Mouse (Mus musculus) CH12.LX (cell line): ENCODE measurements around the gene Pip5k1a. TPM values are rescaled to one million over a fixed set of nuclear protein-coding genes. Genes with fewer than 3 reads are reported as not detected.

Experiments used
- DNase-seq: peaks from one replicate; pipeline ENCODE4 v3.0.0-alpha.2; 2013; ENCODE audit errors: extremely low read depth
- H3K27ac ChIP-seq: 2 replicates; pipeline ENCODE4 v1.5.1; 2012; ENCODE audit warnings: low read depth, mild to moderate bottlenecking, control low read depth, moderate library complexity; ENCODE audit not compliant: insufficient read depth
- H3K27me3 ChIP-seq: replicated peaks from 2 replicates; pipeline ENCODE3; 2012; ENCODE audit warnings: inconsistent platforms
- H3K36me3 ChIP-seq, 2 experiments: replicated peaks in 1 of 2; 2 replicates each; pipeline versions ENCODE3 to v1.6.1; 2012; ENCODE audit warnings: inconsistent platforms in 1 of 2, low read length in 1 of 2, mild to moderate bottlenecking in 1 of 2, mixed read lengths in 1 of 2, moderate library complexity in 1 of 2; ENCODE audit not compliant: control insufficient read depth in 1 of 2, insufficient read depth in 1 of 2
- H3K4me1 ChIP-seq, 2 experiments: 2 replicates each; pipeline ENCODE4 v1.6.1; 2012; ENCODE audit warnings: inconsistent platforms in 1 of 2, moderate library complexity in 1 of 2; ENCODE audit not compliant: insufficient read depth in 2 of 2, control insufficient read depth in 1 of 2
- H3K4me2 ChIP-seq: 2 replicates; pipeline ENCODE4 v1.6.1; 2012; ENCODE audit warnings: low read depth, mild to moderate bottlenecking, control low read depth; ENCODE audit not compliant: poor library complexity, insufficient read depth, severe bottlenecking
- H3K4me3 ChIP-seq, 3 experiments: fragments of 150-350 bp in 1 of 3; sonication (generic) in 1 of 3; replicated peaks in 1 of 3; 2 replicates each; pipeline versions ENCODE3 to v1.5.1; 2011 to 2012; ENCODE audit warnings: low read depth in 2 of 3, low read length in 2 of 3, mild to moderate bottlenecking in 2 of 3, moderate library complexity in 2 of 3, control low read depth in 1 of 3, improper control_type of control experiment in 1 of 3, inconsistent platforms in 1 of 3, mixed read lengths in 1 of 3; ENCODE audit not compliant: poor library complexity in 1 of 3
- H3K79me2 ChIP-seq: replicated peaks from 2 replicates; pipeline ENCODE4 v1.6.1; 2012; ENCODE audit warnings: mild to moderate bottlenecking, moderate library complexity; ENCODE audit not compliant: control insufficient read depth, poor library complexity, insufficient read depth, severe bottlenecking; ENCODE audit errors: extremely low read depth
- H3K9ac ChIP-seq: 2 replicates; pipeline ENCODE4 v1.6.1; 2012; ENCODE audit warnings: low read depth, mild to moderate bottlenecking, control low read depth, moderate library complexity; ENCODE audit not compliant: insufficient read depth
- H3K9me3 ChIP-seq: replicated peaks from 2 replicates; pipeline ENCODE3; 2012; ENCODE audit warnings: low read length, inconsistent platforms, mixed read lengths
- CHD2 ChIP-seq: IDR thresholded peaks from 2 replicates; pipeline ENCODE4 v1.6.1; 2011; ENCODE audit warnings: low read length, improper control_type of control experiment
- CTCF ChIP-seq, 2 experiments: IDR thresholded peaks in 1 of 2; conservative IDR thresholded peaks in 1 of 2; 2 replicates each; pipeline ENCODE4 v1.5.1; 2011 to 2012; ENCODE audit warnings: low read depth in 2 of 2, low read length in 2 of 2, improper control_type of control experiment in 1 of 2, inconsistent platforms in 1 of 2, mild to moderate bottlenecking in 1 of 2, moderate library complexity in 1 of 2
- E2F4 ChIP-seq: IDR thresholded peaks from 2 replicates; pipeline ENCODE4 v1.6.1; 2011; ENCODE audit warnings: low read depth, low read length, improper control_type of control experiment; ENCODE audit not compliant: insufficient replicate concordance
- IRF4 ChIP-seq: IDR thresholded peaks from 2 replicates; pipeline ENCODE4 v1.6.1; 2014; ENCODE audit warnings: low read depth, mild to moderate bottlenecking, inconsistent platforms, low read length, improper control_type of control experiment
- JUND ChIP-seq: conservative IDR thresholded peaks from 2 replicates; pipeline ENCODE4 v1.6.1; 2011; ENCODE audit warnings: low read depth, low read length, improper control_type of control experiment
- KAT2A ChIP-seq: IDR thresholded peaks from 2 replicates; pipeline ENCODE4 v1.6.1; 2012; ENCODE audit warnings: low read length, improper control_type of control experiment, inconsistent platforms; ENCODE audit not compliant: insufficient replicate concordance
- MAFK ChIP-seq: IDR thresholded peaks from 2 replicates; pipeline ENCODE4 v1.6.1; 2011; ENCODE audit warnings: low read length, improper control_type of control experiment; ENCODE audit not compliant: insufficient replicate concordance
- MEF2A ChIP-seq: IDR thresholded peaks from 2 replicates; pipeline ENCODE4 v1.6.1; 2014; ENCODE audit warnings: low read depth, mild to moderate bottlenecking, inconsistent platforms, low read length, improper control_type of control experiment, borderline replicate concordance
- MXI1 ChIP-seq: IDR thresholded peaks from 2 replicates; pipeline ENCODE4 v1.6.1; 2011; ENCODE audit warnings: mild to moderate bottlenecking, low read depth, low read length, improper control_type of control experiment
- NELFE ChIP-seq: IDR thresholded peaks from 2 replicates; pipeline ENCODE4 v1.6.1; 2011; ENCODE audit warnings: low read depth, low read length, improper control_type of control experiment
- POLR2A ChIP-seq: IDR thresholded peaks from 2 replicates; pipeline ENCODE4 v1.6.1; 2011; ENCODE audit warnings: low read depth, mild to moderate bottlenecking, improper control_type of control experiment, low read length
- POLR2AphosphoS2 ChIP-seq: IDR thresholded peaks from 2 replicates; pipeline ENCODE4 v1.6.1; 2011; ENCODE audit warnings: low read depth, low read length, improper control_type of control experiment
- RAD21 ChIP-seq: IDR thresholded peaks from 2 replicates; pipeline ENCODE4 v1.6.1; 2011; ENCODE audit warnings: low read depth, mild to moderate bottlenecking, low read length, improper control_type of control experiment, moderate library complexity
- RCOR1 ChIP-seq: conservative IDR thresholded peaks from 2 replicates; pipeline ENCODE4 v1.6.1; 2012; ENCODE audit warnings: low read depth, mild to moderate bottlenecking, inconsistent platforms, low read length, improper control_type of control experiment
- TCF12 ChIP-seq: IDR thresholded peaks from 2 replicates; pipeline ENCODE4 v1.6.1; 2014; ENCODE audit warnings: low read depth, mild to moderate bottlenecking, inconsistent platforms, low read length, improper control_type of control experiment
- USF1 ChIP-seq: IDR thresholded peaks from 2 replicates; pipeline ENCODE4 v1.6.1; 2014; ENCODE audit warnings: low read depth, mild to moderate bottlenecking, inconsistent platforms, low read length, improper control_type of control experiment
- USF2 ChIP-seq: conservative IDR thresholded peaks from 2 replicates; pipeline ENCODE4 v1.6.1; 2011; ENCODE audit warnings: low read depth, low read length, improper control_type of control experiment
- ZC3H11A ChIP-seq: IDR thresholded peaks from 2 replicates; pipeline ENCODE4 v1.6.1; 2012; ENCODE audit warnings: low read depth, mild to moderate bottlenecking, inconsistent platforms, low read length, improper control_type of control experiment
- ZNF384 ChIP-seq: IDR thresholded peaks from 2 replicates; pipeline ENCODE4 v1.6.1; 2012; ENCODE audit warnings: low read depth, low read length, improper control_type of control experiment, inconsistent platforms
- dilution Hi-C: fragments of 300-500 bp; cut with MboI; formaldehyde crosslinking; loops from 2 replicates; pipeline ENCODE4 v1.14.3; 2020; ENCODE audit warnings: low sequenced_read_pairs; ENCODE audit not compliant: extremely low pct_unique_long_range_greater_than_20kb, extremely low pct_ligation_motif_present
- in situ Hi-C: fragments of 300-500 bp; cut with MboI; formaldehyde crosslinking; loops from 3 replicates; pipeline ENCODE4 v1.14.3; 2019; ENCODE audit warnings: low sequenced_read_pairs, low pct_ligation_motif_present, low pct_unique_long_range_greater_than_20kb, mixed read lengths
- polyA plus RNA-seq: library from polyadenylated mRNA; unstranded; fragments of >175 nt; gene quantifications from 2 replicates; pipeline ENCODE4 v1.2.1, GENCODE M21; 2012; ENCODE audit warnings: low read depth; ENCODE audit not compliant: insufficient read length
- total RNA-seq, 2 experiments: library from RNA; depleted of rRNA; stranded (reverse); fragments of 300-350 nt in 1 of 2; fragments of >200 nt in 1 of 2; gene quantifications; 2 replicates each; pipeline ENCODE4 v1.2.3; 2012 to 2014

The Pip5k1a gene
- total and polyA plus RNA-seq, 3 experiments, result 21.5 to 35.8 (median 34.1) TPM

GRCm38 (mm10) chr3:95124246-95124645, 17.5 kb upstream of the Pip5k1a start, which contains the start of gene Tmod4:
Gene Tmod4 (plus strand): TSS chr3:95124476.
- Histone ChIP-seq H3K36me3 (peaks cover 41 to 76% of the 10 kb centered on the region in 2 experiments), H3K9ac (no peak within 1 kb of the TSS), H3K27me3 (no peaks in the 10 kb centered on the region), H3K4me1 (no peaks in the 10 kb centered on the region), H3K4me3 (no peak within 1 kb of the TSS), H3K79me2 (no peaks in the 10 kb centered on the region), H3K27ac (no peak within 1 kb of the TSS), H3K9me3 (no peaks in the 10 kb centered on the region), H3K4me2 (no peak within 1 kb of the TSS)
- dilution Hi-C loops (no loop called here), in situ Hi-C loops (no loop called here)
- no peak for TF ChIP-seq JUND
- TF ChIP-seq CTCF (conservative IDR thresholded peaks at IDR 0.05 in 1 of 2, IDR thresholded peaks at IDR 0.05 in 1 of 2; ENCODE audit: low read depth in 2 of 2, low read length in 2 of 2), result peak; percentile 59 to 62
- peak; percentile 9 for TF ChIP-seq RAD21
- no peak for DNase-seq

- DNase-seq, result no peak
- no peak overlapping the region for H3K27ac ChIP-seq
- no peak overlapping the region for H3K4me2 ChIP-seq
- no peaks in the 10 kb centered on the region for H3K79me2 ChIP-seq
- no peak for TF ChIP-seq MEF2A
- TF ChIP-seq MAFK, result no peak
- no peak for TF ChIP-seq KAT2A
- no peak for TF ChIP-seq E2F4
- no peak for TF ChIP-seq IRF4
- TF ChIP-seq TCF12, result no peak
- TF ChIP-seq MXI1, result no peak
- no peak for TF ChIP-seq ZC3H11A
- no peak for TF ChIP-seq ZNF384
- no peak for TF ChIP-seq USF2
- no peak for TF ChIP-seq CHD2
- TF ChIP-seq NELFE, result no peak
- no peak for TF ChIP-seq USF1
- TF ChIP-seq RAD21, result no peak
- no peak for TF ChIP-seq RCOR1
- TF ChIP-seq POLR2A, result no peak
- no peak for TF ChIP-seq POLR2AphosphoS2
- TF ChIP-seq, all 38 proteins: peak for 0
- in situ Hi-C loops, result no loop called here
- H3K9ac ChIP-seq, result no peak overlapping the region
- H3K4me1 ChIP-seq, result no peaks in the 10 kb centered on the region
- H3K4me3 ChIP-seq, result no peak overlapping the region
- no peaks in the 10 kb centered on the region for H3K27me3 ChIP-seq
- peaks cover 43 to 78% of the 10 kb centered on the region in 2 experiments for H3K36me3 ChIP-seq
- dilution Hi-C loops, result no loop called here
- no peaks in the 10 kb centered on the region for H3K9me3 ChIP-seq
Observed at GRCm38 (mm10) chr3:95121580-95121979, 14.8 kb upstream of the Pip5k1a start.
